Mouse (Mus musculus) cerebellum, adult 11 months (tissue): ENCODE results near the gene Lrrc72.
"Not testable (repeated sequence)": the region's sequence is repeated elsewhere in the genome, so short reads cannot be mapped to it uniquely, and the experiment has no call there.

Experiments used
- DNase-seq: peaks from one replicate; pipeline ENCODE4 v3.0.0; 2022

The Lrrc72 gene

DNA sequence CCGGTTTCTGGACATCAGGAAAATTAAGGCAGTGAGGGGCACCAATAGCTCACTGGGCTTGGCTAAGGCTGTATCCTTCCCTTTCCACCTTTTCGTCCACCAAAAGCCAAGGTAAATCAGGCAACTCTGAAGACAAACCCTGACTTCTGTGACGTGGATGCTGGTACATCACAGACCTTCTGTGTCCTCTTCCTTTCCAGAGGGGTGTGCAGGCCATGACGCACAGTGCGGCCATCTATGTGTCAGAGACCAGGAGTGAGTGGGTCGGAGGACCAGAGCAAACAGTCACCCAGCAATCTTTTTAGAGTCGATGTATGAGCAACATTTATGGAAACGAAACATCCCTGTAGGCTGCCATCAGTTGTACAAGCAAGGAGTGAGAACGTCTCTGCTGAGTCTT lies at the start of gene Lrrc72:
Lrrc72 (minus strand) TSS at position 101 of the 400 bp plus-strand sequence.
- no peak for DNase-seq

- no peak for DNase-seq
These were observed 49.1 kb upstream of the Lrrc72 start for GRCm38 (mm10) chr12:36302326-36302725.

DNA sequence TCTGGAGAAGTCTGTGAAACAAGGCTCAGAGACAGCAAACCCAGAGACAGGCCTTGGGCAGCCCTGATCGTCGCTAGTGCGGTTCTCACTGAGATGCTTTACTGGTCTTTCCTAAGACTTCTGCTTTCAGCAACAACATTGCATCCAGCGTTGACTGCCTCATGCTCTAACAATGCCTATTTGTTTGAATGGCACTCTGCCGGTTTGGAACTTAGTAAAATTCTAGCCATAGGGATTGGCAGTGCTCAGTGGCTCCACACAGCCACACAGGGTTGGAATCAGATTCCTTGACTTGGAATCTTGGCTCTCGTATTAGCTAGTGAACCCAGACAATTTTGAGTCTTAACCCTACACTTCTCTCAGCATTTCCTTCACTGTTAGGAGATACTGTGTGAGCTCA lies 38.1 kb upstream of the Lrrc72 start:
- no peak for DNase-seq

GRCm38 (mm10) chr12:36290465-36290864 lies 37.3 kb upstream of the Lrrc72 start:
- no peak for DNase-seq

DNA sequence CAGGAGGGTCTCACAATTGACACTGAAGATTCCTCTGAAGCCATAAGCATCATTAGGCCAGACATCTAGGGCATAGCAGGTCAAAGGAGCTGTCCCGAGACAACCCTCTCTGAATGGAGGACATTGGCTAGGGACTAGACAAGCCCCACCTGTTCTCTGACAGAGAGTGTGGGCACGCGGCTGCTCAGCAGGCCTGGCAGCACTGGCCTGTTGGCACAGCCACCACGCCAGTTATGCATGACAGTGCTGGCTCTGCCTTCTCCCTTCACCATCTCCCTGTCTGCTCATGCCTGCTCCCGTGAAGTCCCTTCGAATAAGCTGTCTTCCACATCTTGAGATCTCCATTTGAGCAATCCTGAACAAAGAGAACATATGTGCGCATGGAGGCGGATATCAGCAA lies 36.4 kb upstream of the Lrrc72 start:
- no peak for DNase-seq

- DNase-seq, result no peak
These were observed 21.6 kb upstream of the Lrrc72 start for GRCm38 (mm10) chr12:36274823-36275222.

DNA sequence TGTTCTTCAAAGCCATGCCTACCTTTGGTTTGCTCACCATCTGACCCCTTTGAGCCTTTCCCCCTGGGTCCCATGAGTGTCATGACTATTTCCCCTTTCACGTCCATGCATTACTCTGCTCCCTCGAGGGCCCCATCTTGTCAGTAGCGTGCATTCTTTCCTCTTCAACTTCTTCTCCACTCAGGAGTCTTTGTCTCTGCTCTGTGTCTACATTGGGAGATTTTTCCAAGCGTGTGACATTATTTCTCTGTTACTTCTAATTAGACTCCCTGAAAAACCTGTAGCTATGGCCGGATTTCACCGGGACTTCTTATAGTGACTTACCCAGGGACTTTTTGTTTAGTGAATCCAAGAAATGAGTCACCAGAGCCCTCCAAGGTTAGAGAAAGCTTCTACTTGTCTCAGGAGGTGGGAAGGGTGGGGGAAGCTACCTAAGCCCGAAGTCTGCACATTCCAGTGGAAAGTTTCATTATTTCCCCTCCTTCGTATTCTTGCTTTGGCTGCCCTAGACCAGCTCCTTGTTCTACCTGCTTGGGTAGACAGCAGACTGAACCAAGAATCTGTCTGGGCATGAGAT lies 14.6 kb upstream of the Lrrc72 start:
- DNase-seq, result no peak

GRCm38 (mm10) chr12:36262116-36262721 lies 9.0 kb upstream of the Lrrc72 start:
- no peak for DNase-seq

- no peak for DNase-seq
These were observed 2.2 kb upstream of the Lrrc72 start for GRCm38 (mm10) chr12:36255413-36255812.

DNA sequence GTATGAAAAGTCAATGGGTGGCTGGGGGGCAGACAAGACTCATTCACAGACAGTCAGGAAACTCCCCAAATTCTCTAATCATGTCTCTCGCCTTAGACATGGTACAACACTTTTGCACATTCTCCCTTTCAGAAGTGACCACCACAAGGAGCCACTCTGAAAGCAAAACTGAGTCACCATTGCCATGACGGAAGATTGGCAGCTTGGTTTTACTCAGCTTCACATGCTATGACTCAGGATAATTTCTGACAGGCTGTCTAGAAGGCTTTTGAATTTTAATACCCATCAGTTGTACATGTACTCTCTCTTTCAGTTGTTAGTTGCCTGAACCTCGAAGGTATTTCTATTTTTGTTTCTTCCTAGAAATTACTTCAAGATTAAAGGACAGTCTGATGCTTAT lies 12.0 kb downstream of the Lrrc72 start:
- no peak for DNase-seq

DNA sequence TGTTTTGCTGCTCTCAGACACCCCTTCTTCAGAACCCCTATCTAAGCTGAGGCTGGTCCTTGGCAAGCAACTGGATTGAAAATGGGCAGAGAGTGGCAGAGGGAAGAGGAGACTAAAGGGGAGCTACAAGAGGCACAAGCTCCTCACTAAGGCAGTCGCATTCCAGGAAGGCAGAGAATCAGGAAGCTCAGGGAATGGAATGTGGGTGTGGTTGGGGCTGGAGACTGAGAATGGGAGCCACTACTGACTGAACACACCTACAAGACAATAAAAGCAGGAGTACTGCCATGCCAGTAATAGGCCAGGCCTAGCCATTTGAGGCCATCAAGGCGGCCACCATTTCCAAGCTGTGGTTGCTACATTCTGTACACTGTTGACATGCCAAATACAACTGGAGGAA lies 21.8 kb downstream of the Lrrc72 start:
- DNase-seq, result no peak

DNA sequence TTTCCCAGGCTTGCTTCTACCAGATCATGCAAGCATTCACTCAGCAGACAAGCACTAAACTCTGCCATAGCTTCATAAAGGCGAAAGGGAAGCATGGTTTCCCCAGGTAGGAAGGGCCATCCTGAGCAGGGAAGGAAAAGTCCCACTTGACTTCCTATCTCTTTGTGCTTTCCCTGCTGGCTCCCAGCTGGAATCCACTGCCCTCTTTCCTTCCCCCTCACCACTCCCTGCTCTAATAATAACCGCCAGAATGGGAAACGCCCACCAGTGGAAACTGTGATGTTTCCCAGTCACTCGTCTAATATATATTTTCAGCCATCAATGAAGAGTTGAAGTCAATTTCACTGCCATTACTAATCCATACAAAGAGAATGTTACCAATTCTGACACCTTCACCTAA lies 28.8 kb downstream of the Lrrc72 start:
- DNase-seq, result no peak

GRCm38 (mm10) chr12:36216905-36217304 lies 36.3 kb downstream of the Lrrc72 start:
- no peak for DNase-seq

DNA sequence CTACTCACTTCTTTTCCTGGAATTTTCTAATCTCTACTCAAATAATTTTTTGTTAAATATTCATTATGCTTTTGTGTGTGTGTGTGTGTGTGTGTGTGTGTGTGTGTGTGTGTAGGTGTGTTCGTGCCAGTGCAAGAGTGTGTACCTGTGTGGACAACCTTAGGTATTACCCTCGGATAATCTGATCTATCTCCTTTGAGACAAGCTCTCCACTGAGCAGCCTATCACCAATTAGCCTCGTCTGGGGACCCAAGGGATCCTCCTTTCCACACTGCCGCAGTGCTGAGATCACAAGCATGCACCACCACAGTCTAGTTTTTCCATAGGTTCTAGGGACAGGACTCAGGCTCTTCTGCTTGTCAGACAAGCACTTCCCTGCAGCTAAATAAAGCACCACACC lies 37.0 kb downstream of the Lrrc72 start:
- no peak for DNase-seq

- DNase-seq, result no peak
These were observed 38.1 kb downstream of the Lrrc72 start for GRCm38 (mm10) chr12:36215149-36215480.

DNA sequence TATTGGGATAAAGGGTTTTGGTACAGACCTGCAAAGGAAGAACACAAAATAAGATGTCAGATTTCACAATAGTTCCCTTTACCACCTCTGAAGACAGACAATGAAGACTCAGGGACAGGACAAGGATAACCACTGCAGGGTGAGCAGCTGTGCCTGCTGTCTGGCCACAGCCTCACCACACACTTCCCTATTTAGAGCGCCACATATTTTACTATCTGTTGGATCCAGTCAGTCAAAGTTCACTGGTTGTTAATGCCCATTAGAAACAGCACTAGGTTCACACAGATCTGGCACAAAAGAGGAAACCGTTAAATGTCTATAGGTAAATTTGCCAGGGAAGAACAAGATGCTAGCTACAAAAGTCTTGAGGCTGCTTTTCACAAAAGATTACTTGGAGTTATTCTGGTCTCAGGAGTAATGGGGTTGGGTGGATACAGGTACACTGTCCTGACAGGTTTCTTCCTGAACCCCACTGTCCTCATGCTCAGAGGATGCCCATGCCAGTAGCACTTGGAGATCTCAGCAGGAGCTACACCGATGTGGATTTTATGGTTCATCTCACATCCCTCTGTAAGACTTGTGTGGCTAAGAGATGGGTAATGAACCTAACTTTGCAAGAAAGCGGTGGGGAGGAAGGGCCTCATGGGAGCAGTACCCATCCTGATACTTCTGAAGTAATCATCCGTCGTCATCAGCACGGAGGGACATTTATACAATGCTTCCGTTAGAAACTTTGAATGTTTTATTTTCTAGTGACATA lies 38.6 kb downstream of the Lrrc72 start:
- no peak for DNase-seq

DNA sequence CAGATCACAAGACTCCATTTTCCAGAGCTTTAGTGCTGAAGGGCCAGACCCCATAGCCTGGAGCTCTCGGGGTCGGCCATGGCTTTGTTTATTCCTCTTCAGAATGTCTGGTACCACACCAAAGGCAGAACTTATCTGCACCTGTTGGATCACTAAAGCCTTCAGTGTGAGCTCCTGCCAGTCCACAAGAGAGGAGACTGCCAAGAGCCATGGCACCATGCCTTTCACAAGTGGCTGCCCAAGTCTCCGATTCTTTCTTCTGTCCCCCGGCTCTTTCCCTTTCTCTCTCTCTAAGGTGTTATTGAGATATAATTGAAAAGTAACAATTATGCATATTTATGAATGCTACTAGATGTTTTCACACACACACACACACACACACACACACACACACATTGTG lies 43.1 kb downstream of the Lrrc72 start:
- no peak for DNase-seq

GRCm38 (mm10) chr12:36208456-36208855 lies 44.7 kb downstream of the Lrrc72 start:
- no peak for DNase-seq

DNA sequence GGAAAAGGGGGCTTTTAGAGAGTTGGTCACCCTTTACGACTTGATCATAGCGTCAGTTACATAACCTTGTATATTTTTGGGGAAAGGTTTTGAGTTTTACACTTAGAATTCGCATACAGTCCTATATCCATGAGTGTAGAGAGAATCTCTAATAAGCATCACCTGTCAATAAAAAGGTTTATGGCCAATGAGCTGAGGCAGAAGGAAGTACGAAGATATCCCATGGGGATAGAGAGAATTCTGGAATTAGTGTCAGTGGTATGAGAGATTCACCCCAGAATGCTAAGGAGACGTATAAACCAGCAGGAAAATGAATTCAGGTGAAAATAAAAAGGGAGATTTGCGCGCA lies 45.4 kb downstream of the Lrrc72 start:
- DNase-seq, result no peak

GRCm38 (mm10) chr12:36207072-36207799 lies 46.0 kb downstream of the Lrrc72 start:
- no peak for DNase-seq

GRCm38 (mm10) chr12:36205579-36206119 lies 47.5 kb downstream of the Lrrc72 start:
- DNase-seq, result not testable (repeated sequence)

GRCm38 (mm10) chr12:36194976-36195375 lies 58.2 kb downstream of the Lrrc72 start:
- no peak for DNase-seq

- DNase-seq, result no peak
These were observed 62.9 kb downstream of the Lrrc72 start for GRCm38 (mm10) chr12:36190343-36190742.

DNA sequence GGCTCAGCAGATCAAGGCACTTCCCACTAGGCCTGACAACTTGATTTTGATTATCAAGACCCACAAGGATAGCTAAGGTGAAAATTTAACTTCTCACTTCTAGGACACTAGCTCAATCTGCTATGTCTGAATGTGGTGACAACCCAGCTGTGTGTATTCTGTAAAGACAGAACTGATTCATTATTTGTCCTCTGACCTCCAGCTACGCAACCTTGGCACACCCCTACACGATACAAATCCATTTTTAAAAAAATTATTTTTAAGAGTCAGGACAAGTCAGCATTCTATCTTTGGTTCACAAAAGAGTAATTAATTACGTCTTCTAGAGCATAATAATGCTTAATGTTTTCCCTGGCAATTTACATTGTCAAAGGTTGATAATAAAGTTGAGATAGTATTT lies 63.6 kb downstream of the Lrrc72 start:
- DNase-seq, result no peak
